Mouse (Mus musculus) MEL (cell line): ENCODE results near the gene Klk6. TPM values are rescaled to one million over a fixed set of nuclear protein-coding genes. Genes with fewer than 3 reads are reported as not detected.

Source experiments
- DNase-seq: peaks from one replicate; pipeline ENCODE4 v3.0.0; 2011; ENCODE audit warnings: low read depth, low spot score
- H3K27ac ChIP-seq: 2 replicates; pipeline ENCODE4 v1.5.1; 2012; ENCODE audit warnings: low read depth, mild to moderate bottlenecking, control low read depth, low read length, moderate library complexity; ENCODE audit not compliant: control insufficient read depth
- H3K27me3 ChIP-seq, 2 experiments: fragments of 150-350 bp in 1 of 2; sonication (generic) in 1 of 2; 2 replicates each; pipeline ENCODE4 v1.6.1; 2012; ENCODE audit warnings: low read length in 2 of 2, mild to moderate bottlenecking in 2 of 2, improper control_type of control experiment in 1 of 2, moderate library complexity in 1 of 2; ENCODE audit not compliant: insufficient read depth in 2 of 2, control insufficient read depth in 1 of 2
- H3K36me3 ChIP-seq, 2 experiments: 2 replicates each; pipeline ENCODE4 v1.6.1; 2012 to 2014; ENCODE audit warnings: low read length in 2 of 2, improper control_type of control experiment in 1 of 2, inconsistent platforms in 1 of 2, mild to moderate bottlenecking in 1 of 2; ENCODE audit not compliant: insufficient read depth in 2 of 2, control insufficient read depth in 1 of 2
- H3K4me1 ChIP-seq, 2 experiments: fragments of 150-350 bp in 1 of 2; sonication (generic) in 1 of 2; 2 replicates each; pipeline ENCODE4 v1.6.1; 2012; ENCODE audit warnings: low read length in 2 of 2, improper control_type of control experiment in 1 of 2, mild to moderate bottlenecking in 1 of 2; ENCODE audit not compliant: insufficient read depth in 2 of 2, control insufficient read depth in 1 of 2
- H3K4me3 ChIP-seq, 2 experiments: fragments of 150-350 bp in 1 of 2; sonication (generic) in 1 of 2; 2 replicates each; pipeline ENCODE4 v1.5.1; 2012; ENCODE audit warnings: low read depth in 2 of 2, low read length in 2 of 2, mild to moderate bottlenecking in 2 of 2, moderate library complexity in 2 of 2, control low read depth in 1 of 2, improper control_type of control experiment in 1 of 2; ENCODE audit not compliant: control insufficient read depth in 1 of 2, insufficient read depth in 1 of 2
- H3K79me2 ChIP-seq: 2 replicates; pipeline ENCODE4 v1.6.1; 2012; ENCODE audit warnings: mild to moderate bottlenecking, low read length, moderate library complexity; ENCODE audit not compliant: control insufficient read depth, poor library complexity, insufficient read depth
- H3K9ac ChIP-seq: 2 replicates; pipeline ENCODE4 v1.6.1; 2012; ENCODE audit warnings: low read depth, mild to moderate bottlenecking, control low read depth, low read length, moderate library complexity; ENCODE audit not compliant: control insufficient read depth, poor library complexity, severe bottlenecking
- H3K9me3 ChIP-seq: fragments of 150-350 bp; sonication (generic); replicated peaks from 2 replicates; pipeline ENCODE4 v1.6.1; 2012; ENCODE audit warnings: mild to moderate bottlenecking, low read length, improper control_type of control experiment, moderate library complexity; ENCODE audit not compliant: insufficient read depth
- BHLHE40 ChIP-seq: IDR thresholded peaks from 2 replicates; pipeline ENCODE4 v1.6.1; 2012; ENCODE audit warnings: low read depth, mild to moderate bottlenecking, inconsistent platforms, low read length, improper control_type of control experiment, borderline replicate concordance
- CHD2 ChIP-seq: IDR thresholded peaks from 2 replicates; pipeline ENCODE4 v1.6.1; 2011; ENCODE audit warnings: low read length, improper control_type of control experiment
- CTCF ChIP-seq, 3 experiments: IDR thresholded peaks in 2 of 3; conservative IDR thresholded peaks in 1 of 3; 2 replicates each; pipeline ENCODE4 v1.5.1; 2011 to 2012; ENCODE audit warnings: low read length in 3 of 3, low read depth in 2 of 3, mild to moderate bottlenecking in 2 of 3, improper control_type of control experiment in 1 of 3, inconsistent platforms in 1 of 3, mixed read lengths in 1 of 3, moderate library complexity in 1 of 3; ENCODE audit not compliant: control insufficient read depth in 1 of 3, insufficient read depth in 1 of 3, poor library complexity in 1 of 3, severe bottlenecking in 1 of 3
- E2F4 ChIP-seq: IDR thresholded peaks from 2 replicates; pipeline ENCODE4 v1.6.1; 2011; ENCODE audit warnings: low read depth, low read length, improper control_type of control experiment, borderline replicate concordance
- EP300 ChIP-seq, 2 experiments: IDR thresholded peaks; 2 replicates each; pipeline ENCODE4 v1.6.1; 2011; ENCODE audit warnings: improper control_type of control experiment in 2 of 2, low read length in 2 of 2, low read depth in 1 of 2, mild to moderate bottlenecking in 1 of 2
- ETS1 ChIP-seq: IDR thresholded peaks from 2 replicates; pipeline ENCODE4 v1.6.1; 2012; ENCODE audit warnings: low read depth, mild to moderate bottlenecking, inconsistent platforms, low read length, improper control_type of control experiment, moderate library complexity
- GABPA ChIP-seq: IDR thresholded peaks from 2 replicates; pipeline ENCODE4 v1.6.1; 2012; ENCODE audit warnings: low read depth, mild to moderate bottlenecking, inconsistent platforms, low read length, improper control_type of control experiment, moderate library complexity
- HCFC1 ChIP-seq: IDR thresholded peaks from 2 replicates; pipeline ENCODE4 v1.6.1; 2012; ENCODE audit warnings: low read depth, mild to moderate bottlenecking, inconsistent platforms, low read length, improper control_type of control experiment, moderate library complexity
- JUND ChIP-seq: IDR thresholded peaks from 2 replicates; pipeline ENCODE4 v1.6.1; 2011; ENCODE audit warnings: low read depth, mild to moderate bottlenecking, improper control_type of control experiment, low read length
- KAT2A ChIP-seq: conservative IDR thresholded peaks from 2 replicates; pipeline ENCODE4 v1.6.1; 2012; ENCODE audit warnings: low read depth, low read length, improper control_type of control experiment, inconsistent platforms
- MAX ChIP-seq: IDR thresholded peaks from 2 replicates; pipeline ENCODE4 v1.6.1; 2011; ENCODE audit warnings: low read length, improper control_type of control experiment
- MAZ ChIP-seq: IDR thresholded peaks from 2 replicates; pipeline ENCODE4 v1.6.1; 2012; ENCODE audit warnings: low read depth, mild to moderate bottlenecking, inconsistent platforms, low read length, improper control_type of control experiment
- MXI1 ChIP-seq: IDR thresholded peaks from 2 replicates; pipeline ENCODE4 v1.6.1; 2011; ENCODE audit warnings: mild to moderate bottlenecking, low read depth, low read length, improper control_type of control experiment
- MYC ChIP-seq: IDR thresholded peaks from 2 replicates; pipeline ENCODE4 v1.6.1; 2011; ENCODE audit warnings: low read depth, mild to moderate bottlenecking, low read length, improper control_type of control experiment, moderate library complexity
- NRF1 ChIP-seq: IDR thresholded peaks from 2 replicates; pipeline ENCODE4 v1.6.1; 2014; ENCODE audit warnings: low read depth, mild to moderate bottlenecking, inconsistent platforms, low read length, improper control_type of control experiment, moderate library complexity; ENCODE audit not compliant: poor library complexity, insufficient read depth, severe bottlenecking
- POLR2A ChIP-seq, 2 experiments: IDR thresholded peaks; 2 replicates each; pipeline ENCODE4 v1.6.1; 2011 to 2012; ENCODE audit warnings: low read length in 2 of 2, mild to moderate bottlenecking in 2 of 2, control low read depth in 1 of 2, improper control_type of control experiment in 1 of 2, low read depth in 1 of 2, moderate library complexity in 1 of 2; ENCODE audit not compliant: control insufficient read depth in 1 of 2, insufficient read depth in 1 of 2, poor library complexity in 1 of 2
- POLR2AphosphoS5 ChIP-seq: IDR thresholded peaks from 2 replicates; pipeline ENCODE4 v1.6.1; 2012; ENCODE audit warnings: low read depth, borderline replicate concordance, mild to moderate bottlenecking, inconsistent platforms, low read length, moderate library complexity, mixed read lengths
- RAD21 ChIP-seq: IDR thresholded peaks from 2 replicates; pipeline ENCODE4 v1.6.1; 2011; ENCODE audit warnings: mild to moderate bottlenecking, low read depth, low read length, improper control_type of control experiment
- SIN3A ChIP-seq: IDR thresholded peaks from 2 replicates; pipeline ENCODE4 v1.6.1; 2012; ENCODE audit warnings: low read length, improper control_type of control experiment, inconsistent platforms
- SMC3 ChIP-seq: IDR thresholded peaks from 2 replicates; pipeline ENCODE4 v1.6.1; 2011; ENCODE audit warnings: low read depth, low read length, improper control_type of control experiment
- TBP ChIP-seq: IDR thresholded peaks from 2 replicates; pipeline ENCODE4 v1.8.0; 2011; ENCODE audit warnings: low read depth, low read length, improper control_type of control experiment
- UBTF ChIP-seq: IDR thresholded peaks from 2 replicates; pipeline ENCODE4 v1.6.1; 2012; ENCODE audit warnings: low read depth, mild to moderate bottlenecking, inconsistent platforms, low read length, improper control_type of control experiment, moderate library complexity, borderline replicate concordance; ENCODE audit not compliant: insufficient read depth
- USF1 ChIP-seq: IDR thresholded peaks from 2 replicates; pipeline ENCODE4 v1.6.1; 2014; ENCODE audit warnings: low read depth, mild to moderate bottlenecking, inconsistent platforms, low read length, improper control_type of control experiment, moderate library complexity
- ZMIZ1 ChIP-seq: IDR thresholded peaks from 2 replicates; pipeline ENCODE4 v1.6.1; 2012; ENCODE audit warnings: low read depth, mild to moderate bottlenecking, inconsistent platforms, low read length, improper control_type of control experiment, moderate library complexity
- polyA plus RNA-seq, 2 experiments: library from polyadenylated mRNA; stranded (reverse) in 1 of 2; unstranded in 1 of 2; fragments of >175 nt in 1 of 2; fragments of >200 nt in 1 of 2; gene quantifications; 2 replicates each; pipeline versions ENCODE4 v1.2.1 to v1.2.4; 2012; ENCODE audit warnings: low replicate concordance in 2 of 2, low read depth in 1 of 2; ENCODE audit not compliant: insufficient read length in 2 of 2, insufficient read depth in 1 of 2, missing spikeins in 1 of 2
- total RNA-seq: library from RNA; depleted of rRNA; stranded (reverse); fragments of 300-350 nt; gene quantifications from 2 replicates; pipeline ENCODE4 v1.2.3, GENCODE M21; 2012

Klk6 gene
- total and polyA plus RNA-seq, 3 experiments = not detected

DNA sequence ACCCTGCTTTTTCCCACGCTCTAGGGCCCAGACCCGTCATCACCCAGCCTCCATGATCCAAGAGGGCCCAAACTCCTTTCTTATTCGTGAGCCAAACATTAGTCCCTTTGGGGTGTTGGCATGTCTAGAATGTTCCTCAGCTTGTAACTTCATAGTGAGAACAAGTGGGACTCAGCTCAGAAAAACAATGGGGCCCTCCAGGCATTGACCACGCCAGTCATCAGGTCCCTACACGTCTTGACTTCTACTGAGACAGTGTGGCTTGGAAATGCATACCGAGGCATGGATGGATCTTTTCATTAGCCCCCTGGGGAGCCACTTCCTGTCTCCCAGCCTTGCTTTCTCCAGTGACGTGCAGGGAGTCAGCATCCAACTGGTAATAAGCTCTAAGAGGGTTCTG lies 24.4 kb upstream of the Klk6 start:
- Histone ChIP-seq H3K79me2 (no peaks in the 10 kb centered on the region), H3K4me1 (no peaks in the 10 kb centered on the region), H3K27me3 (no peaks in the 10 kb centered on the region), H3K27ac (no peak overlapping the region), H3K36me3 (no peaks in the 10 kb centered on the region), H3K9ac (no peak overlapping the region), H3K9me3 (no peaks in the 10 kb centered on the region), H3K4me3 (no peak overlapping the region)
- TF ChIP-seq MYC (no peak), GABPA (no peak), NRF1 (no peak), MAZ (no peak), ZMIZ1 (no peak), ETS1 (no peak), TBP (no peak), BHLHE40 (no peak), KAT2A (no peak), EP300 (IDR thresholded peaks at IDR 0.05; ENCODE audit: low read depth in 1 of 2, low read length in 2 of 2) (no peak), RAD21 (no peak), USF1 (no peak), JUND (no peak), CTCF (IDR thresholded peaks at IDR 0.05 in 2 of 3, conservative IDR thresholded peaks at IDR 0.05 in 1 of 3; ENCODE audit: control insufficient read depth in 1 of 3, insufficient read depth in 1 of 3, low read depth in 2 of 3, low read length in 3 of 3, poor library complexity in 1 of 3, severe bottlenecking in 1 of 3) (no peak), MAX (no peak), POLR2A (IDR thresholded peaks at IDR 0.05; ENCODE audit: control insufficient read depth in 1 of 2, insufficient read depth in 1 of 2, low read depth in 1 of 2, low read length in 2 of 2, poor library complexity in 1 of 2) (no peak), UBTF (no peak), POLR2AphosphoS5 (no peak)
- DNase-seq = no peak

DNA sequence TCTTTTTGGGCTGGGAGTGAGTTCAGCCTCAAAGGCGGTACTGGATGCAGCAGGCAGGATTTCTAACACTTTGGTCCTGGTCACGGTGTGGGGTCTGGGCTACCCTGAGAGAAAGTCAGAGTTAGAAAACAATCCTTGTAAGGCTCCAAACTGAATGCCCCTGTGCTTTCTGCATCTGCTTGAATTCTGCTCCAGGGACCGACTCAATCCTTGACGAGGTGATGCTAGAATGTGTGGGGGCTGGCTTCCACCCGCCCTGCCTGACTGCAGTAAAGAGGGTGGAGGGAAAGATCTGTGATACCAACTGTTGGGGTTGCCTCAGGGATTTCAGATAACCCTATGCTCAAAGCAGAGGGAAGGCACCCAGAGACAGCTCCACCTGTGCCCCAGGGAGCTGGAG lies 13.3 kb upstream of the Klk6 start, which contains the start of gene Klk7:
Gene Klk7, plus strand, starts transcription at position 301 of the 400 bp plus-strand sequence.
- Histone ChIP-seq H3K36me3 (no peaks in the 10 kb centered on the region), H3K9me3 (no peaks in the 10 kb centered on the region), H3K27ac (no peak within 1 kb of the TSS), H3K9ac (no peak within 1 kb of the TSS), H3K79me2 (no peaks in the 10 kb centered on the region), H3K4me3 (no peak within 1 kb of the TSS), H3K4me1 (no peaks in the 10 kb centered on the region), H3K27me3 (no peaks in the 10 kb centered on the region)
- TF ChIP-seq POLR2AphosphoS5 (no peak), RAD21 (no peak), ETS1 (no peak), SIN3A (no peak), MXI1 (no peak), TBP (no peak), CHD2 (no peak), SMC3 (no peak), MYC (no peak), GABPA (no peak), HCFC1 (no peak), E2F4 (no peak), NRF1 (no peak)
- no peak for DNase-seq
